Mouse (Mus musculus) lung, postnatal 10 days (tissue): Measurements from ENCODE around the gene 9230102O04Rik.

Experiments used
- DNase-seq: peaks from one replicate; pipeline ENCODE4 v3.0.0; 2021

The 9230102O04Rik gene

DNA sequence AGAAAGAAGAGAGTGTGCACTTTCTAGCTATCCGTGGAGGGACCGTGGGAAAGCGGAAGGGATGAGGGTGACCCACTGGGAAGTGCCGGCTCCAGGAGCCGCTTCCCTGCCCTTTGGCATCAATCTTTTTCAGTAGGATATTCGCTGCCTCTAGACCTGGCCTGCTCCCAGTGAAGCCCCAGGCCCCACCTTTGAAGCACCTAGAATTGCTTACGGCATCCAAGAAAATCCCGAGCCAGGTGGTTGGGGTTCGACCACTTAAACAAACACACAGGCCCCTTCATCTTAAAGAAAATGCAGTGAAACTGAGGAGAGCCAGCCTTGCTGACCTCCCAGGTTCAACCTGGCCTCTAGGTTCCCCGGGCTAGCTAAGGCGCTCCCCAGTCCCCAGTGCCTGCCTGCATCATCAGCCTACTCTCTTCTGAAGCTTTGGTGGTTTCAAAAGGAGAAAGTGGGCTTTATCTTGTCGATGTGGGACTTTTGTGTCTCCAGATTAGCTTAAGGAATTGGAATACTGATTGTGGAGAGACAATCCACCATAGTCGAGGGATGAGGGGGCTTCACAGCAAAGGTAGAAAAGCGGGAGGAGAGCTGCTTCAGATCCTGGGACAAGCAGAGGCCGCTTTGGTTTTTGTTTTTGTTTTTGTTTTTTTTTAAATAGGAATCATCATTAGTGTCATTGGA is 4.7 kb downstream of the 9230102O04Rik start:
- no peak for DNase-seq

DNA sequence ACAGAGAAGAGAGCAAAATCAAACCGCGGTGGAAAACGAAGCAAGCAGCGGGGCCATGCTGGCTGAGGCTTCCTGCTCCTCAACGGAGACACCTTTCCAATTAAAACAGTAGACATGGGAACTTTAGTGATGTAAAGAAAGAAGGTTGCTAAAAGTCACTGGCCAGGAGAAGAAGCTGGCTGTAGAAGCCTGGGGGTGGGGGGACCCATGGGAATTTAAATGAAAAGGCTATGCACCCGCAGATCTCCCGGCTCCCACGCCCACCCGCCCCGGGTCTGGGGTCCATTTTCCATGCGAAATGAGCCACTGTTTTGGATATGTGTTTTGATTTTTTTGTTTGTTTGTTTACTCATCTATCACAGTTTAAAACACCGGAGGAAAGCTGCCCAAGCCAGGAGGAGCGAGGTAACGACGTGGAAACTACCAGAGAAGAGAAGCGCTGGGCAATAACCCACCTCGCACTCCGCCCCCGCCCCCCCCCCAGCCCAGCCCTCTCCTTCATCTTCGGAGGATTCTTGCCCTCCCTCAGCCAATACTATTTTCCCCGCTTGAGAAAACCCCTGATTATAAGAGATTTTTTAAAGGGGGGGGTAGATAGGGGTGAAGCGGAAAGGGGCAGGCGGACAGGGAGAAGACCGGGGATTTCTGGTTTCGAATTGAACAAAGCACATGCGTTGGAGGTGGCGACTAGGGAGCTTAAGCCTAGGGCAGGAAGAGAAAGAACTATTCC is 5.4 kb downstream of the 9230102O04Rik start:
- no peak for DNase-seq

DNA sequence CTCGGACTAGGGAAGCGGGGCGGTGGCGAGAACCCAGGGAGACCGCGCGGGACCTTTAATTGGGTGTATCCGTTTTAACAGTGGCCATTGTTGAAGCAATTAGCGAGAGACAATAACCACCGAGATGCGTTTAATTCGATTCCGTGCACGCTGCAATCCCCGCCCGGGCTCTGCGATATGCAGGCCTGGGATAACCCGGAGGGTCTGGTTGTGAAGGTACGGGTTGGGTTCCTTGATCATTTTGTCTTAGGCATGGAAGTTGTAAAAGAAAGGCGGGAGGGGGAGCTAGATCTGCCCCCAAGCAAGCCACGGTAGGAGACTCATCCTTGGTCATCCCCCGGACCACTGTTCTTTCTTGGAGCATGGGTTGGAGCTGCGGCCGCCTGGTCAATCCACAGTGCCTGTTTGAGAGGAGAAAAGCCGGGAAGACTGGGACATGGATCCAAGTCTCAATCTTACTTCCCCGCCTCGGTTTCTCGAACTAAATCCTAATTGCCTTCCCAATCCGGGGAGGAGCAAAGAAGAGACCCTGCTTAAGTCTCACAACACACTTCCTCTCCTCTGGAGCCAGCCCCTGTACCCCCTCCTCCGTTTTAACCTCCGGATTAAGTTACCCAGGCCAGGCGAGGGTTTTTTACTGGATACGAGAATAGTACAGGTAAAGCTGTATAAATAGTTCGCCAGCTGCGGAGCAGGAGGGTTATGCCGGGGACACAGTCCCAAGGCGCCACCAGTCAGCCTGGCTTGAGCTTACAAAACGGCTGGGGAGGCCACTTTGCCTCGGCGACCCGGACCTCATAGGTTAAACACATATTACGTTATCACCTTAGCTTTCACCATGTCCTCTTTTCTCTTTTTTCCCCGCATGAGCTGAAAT is 6.2 kb downstream of the 9230102O04Rik start:
- DNase-seq: peak; percentile 14

DNA sequence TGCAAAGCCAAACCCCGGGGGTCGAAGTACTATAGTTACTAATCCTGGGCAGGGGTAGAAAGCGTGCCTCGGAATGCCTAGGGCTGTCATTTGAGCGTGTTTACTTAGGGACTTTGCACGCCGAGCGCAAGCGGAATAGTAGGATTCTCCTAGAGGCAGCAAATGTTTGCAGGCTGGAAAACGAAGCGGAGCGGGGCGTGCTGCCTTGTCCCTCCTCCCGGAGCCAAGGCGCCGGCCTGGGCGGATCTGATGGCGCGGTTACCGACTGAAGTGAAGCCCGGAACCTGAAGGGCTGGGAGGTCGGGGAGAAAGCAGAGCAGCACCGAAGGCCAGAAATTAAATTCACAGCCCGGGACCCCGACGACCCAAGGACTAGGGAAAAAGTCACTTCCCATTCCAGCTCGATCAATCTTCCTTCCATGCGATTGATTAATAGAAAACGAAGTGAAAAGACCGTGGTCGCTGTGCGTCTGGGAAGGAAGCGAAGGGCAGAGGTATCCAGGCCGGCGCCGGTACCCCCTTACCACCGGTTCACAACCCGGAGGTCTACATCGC is 6.9 kb downstream of the 9230102O04Rik start:
- DNase-seq: peak; percentile 52

DNA sequence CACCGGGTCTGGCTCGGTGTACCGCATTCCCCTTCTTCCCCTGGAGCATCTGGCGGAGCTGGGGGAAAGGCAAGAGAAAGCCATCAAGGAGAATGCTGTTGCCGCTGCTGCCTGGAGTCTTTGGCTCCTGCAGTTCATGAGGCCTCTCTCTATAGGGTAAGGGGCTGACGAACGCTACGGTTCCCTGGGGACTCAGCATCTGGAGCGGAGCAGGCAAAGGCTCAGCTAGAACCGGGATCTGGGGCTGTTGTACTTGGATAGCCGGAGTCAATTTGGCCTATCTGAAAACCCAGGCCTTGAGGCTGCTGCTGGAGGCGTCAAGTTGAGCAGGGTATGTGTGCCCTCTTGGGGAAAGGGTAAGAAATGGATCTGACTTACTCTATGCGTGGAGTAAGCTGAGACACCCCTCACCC is 7.7 kb downstream of the 9230102O04Rik start:
- no peak for DNase-seq

DNA sequence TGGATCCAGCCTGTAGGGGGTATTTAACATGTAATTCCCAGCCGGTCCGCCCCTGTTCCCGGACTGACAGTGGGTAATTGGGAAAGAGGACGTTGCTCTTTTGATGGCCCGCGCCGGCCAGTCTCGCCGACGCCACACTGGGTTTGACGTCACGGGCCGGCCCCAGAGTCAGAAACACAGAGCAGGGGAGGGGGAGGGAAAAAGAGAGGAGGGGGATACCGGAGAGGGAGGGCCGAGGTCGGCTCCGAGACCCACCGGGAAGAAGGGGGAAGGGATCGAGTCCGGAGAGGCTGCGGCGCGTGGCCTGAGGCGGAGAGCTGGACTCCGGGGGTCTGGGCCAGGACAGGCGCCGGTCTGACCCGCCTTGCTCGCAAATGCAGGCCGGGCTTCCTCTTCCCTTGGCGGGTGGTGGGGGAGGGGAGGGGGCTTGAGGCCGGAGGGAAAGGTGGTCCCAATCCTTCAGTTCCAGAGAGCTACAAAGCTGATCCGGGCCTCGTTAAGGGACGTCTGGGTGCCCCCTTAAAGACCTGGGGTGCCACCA is 8.2 kb downstream of the 9230102O04Rik start, which contains the start of gene 4930412O13Rik:
Gene 4930412O13Rik (plus strand): TSS at position 202 of the 541 bp plus-strand sequence.
- peak; percentile 29 for DNase-seq

DNA sequence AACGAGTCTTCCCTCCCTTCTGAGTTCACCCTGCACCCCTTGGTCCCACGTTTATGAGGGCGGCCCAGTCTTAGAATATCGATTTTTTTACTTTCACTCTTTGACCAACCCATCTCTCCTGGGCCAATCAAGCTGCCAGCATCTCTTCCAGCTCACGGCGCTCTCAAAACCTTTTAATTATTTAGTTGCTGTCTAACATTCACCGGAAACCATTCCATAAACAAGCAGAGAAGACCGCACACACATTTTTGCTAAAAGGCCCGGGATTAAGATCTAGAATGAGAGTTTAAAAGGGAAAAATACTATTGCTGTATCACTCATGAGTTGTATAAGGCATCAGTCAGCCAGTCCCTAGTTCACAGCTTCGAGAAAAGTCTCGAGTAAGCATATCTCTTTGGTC is 9.1 kb downstream of the 9230102O04Rik start:
- DNase-seq: no peak

DNA sequence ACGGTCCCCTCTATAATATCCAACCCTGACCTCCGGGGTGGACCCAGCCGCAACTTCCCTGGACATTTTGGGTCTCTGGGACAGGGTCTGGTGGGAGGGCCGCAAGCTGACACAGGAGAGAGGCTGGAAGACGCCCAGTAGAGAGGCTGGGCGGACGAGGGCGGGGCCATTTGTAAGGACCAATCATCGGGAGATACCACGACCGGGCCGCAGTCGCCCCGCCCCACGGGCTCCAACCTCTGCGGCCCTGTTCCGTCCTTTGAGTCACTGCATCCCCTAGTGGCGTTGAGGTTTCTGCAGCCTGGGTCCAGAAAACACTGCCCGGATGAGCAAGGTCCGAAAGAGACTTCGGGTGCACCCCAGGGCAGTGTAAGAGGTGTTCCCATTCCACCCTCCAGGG is 9.8 kb downstream of the 9230102O04Rik start:
- DNase-seq: peak; percentile 97

DNA sequence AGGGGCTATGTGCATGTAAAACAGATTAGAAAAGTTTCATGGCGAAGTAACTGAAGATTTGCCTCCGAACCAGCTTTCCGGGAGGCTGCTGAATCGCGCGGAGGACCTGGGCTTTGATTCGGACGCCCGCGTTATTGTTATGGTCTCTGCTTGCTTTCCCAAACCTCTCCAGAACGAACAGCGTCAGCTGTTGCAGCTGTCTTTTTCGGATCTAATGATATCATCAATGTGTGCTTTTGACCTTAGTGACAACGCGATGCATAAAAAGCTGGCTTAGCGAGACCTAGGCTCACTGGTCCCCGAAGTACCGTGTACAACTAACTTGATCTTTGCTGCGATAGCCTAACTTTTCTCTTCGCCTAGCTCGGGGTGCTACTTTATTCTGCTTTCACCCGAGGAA is 10.2 kb downstream of the 9230102O04Rik start:
- peak; percentile 37 for DNase-seq

DNA sequence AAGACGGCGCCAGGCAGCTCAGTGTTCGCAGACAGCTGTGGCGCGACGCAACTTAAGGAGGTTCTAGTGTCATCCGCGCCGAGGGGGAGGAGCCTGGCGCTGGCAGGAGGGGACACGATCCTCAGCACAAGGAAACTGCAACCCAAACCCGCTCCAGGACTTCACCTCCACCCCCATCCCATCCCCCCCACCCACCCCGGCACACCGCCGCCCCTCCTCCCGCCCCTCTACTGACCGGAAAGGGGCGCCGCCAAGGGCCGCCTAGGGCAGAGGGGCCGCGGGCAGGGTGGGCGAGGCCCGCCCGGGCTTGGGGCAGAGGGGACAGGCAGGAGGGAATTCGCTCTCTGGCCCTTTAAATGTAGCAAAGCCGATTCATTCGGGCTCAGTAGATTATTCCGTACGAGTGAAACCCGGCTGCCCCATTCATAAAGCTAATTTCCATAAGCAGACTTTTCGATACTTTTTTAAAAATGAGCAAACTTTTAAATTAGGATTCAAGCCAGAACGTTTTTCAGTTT is 10.7 kb downstream of the 9230102O04Rik start:
- peak; percentile 74 for DNase-seq

DNA sequence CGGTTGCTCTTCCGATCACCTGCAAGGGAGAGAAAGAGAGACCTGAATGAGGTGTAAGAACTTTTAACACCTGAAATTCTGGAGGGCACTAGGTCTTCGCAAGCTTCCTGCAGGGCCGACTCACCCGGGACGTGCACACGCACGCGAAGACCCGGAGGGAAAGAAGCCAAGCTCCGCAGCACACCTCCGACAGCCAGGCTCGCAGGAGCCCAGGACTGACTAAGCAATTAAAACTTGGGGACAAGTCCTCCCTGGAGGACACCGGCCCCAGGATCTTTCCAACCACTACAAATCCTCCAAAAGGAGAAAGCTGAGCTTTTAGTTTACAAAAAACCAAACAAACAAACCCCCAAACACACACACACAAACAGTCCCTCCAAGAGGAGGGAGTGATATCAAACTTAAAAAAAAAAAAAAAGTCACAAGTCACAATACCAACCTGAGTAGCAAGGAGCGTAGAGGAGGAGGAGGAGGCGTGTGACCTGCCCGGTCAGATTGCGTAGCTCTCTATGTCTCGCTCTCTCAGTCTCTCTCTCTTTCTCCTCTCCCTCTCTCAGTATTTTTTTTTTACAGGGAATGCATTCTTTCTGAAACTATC is 11.3 kb downstream of the 9230102O04Rik start:
- no peak for DNase-seq

DNA sequence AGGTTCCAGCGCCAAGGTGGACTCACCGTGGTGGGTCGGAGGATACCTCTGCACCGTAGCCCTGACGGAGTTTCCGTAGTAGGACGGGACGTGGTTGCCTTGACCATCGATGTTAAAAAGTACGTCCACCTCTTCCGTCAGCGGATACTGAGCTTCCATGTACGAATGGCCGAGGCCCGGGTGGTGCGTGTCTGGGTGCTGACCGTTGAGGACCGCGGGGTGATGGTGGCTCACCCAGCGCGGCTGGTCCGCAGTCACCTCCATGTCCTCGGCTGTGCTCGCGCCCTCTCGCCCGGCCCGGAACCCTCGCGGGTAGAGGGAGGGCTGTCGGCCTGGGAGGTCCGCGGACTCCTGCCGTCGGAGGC is 12.0 kb downstream of the 9230102O04Rik start:
- DNase-seq: peak; percentile 28

DNA sequence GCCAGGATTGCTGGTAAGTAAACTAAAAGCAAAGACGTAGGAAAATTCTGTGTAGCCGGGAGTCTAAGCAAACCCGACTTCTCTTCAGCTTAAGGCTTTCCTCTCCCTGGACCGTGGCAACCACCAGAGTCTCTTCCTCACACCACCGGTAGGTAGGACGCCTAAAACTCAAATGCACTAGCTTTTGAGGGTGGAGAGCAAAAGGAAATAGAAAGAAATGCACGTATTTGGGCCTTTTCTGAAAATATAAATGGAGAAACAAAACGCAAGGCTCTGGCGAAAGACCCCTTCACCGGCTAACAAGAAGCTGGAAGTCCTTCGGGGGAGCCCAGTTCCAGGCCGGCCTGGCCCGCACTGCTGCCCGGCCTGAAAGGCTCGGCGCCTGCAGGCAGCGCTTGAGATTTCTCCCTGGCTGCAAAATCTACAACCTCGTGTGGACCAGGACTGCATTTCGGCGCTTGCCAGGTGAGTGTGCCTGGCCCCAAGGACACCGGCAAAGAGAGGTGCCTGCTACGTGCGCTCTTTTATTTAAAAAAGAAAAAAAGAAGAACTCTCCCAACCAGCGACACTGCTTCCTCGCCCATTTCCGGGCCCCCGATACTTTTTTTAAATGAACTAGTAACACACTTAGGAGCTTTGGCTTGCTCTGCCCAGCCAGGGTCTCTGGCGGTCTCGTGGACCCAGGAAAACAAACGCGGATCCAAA is 12.6 kb downstream of the 9230102O04Rik start:
- DNase-seq: no peak

DNA sequence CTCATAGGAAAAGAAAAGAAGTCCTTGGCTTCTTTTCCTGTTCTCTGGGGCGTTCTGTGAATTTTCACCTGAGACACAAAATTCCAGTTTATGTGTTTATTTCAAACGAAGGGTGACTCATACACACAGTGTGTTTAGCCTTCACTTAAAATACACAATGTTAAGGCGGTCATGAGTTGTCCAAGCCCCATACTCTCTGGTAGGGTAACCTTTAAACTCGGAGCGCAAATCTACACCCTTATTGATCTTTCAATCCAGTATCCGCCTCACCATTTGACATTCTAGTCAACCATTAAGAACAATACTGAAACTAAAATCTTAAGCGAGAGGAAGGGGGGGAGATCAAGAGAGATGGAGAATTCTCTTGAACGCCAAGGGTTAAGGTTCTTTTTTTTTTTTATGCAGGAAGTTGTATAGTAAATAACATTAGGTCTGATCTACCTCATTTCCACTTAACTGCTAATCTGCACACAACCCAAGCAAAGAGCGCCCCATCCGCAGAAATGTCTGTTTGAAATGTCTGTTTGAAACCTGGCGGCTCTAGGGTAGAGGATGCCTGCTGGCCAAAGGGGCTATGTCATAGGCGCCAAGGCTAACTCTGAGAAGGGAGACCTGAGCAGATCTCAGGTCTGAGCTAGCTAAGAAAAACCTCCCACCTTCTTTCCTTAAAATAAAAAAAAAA is 13.5 kb downstream of the 9230102O04Rik start:
- DNase-seq: no peak

DNA sequence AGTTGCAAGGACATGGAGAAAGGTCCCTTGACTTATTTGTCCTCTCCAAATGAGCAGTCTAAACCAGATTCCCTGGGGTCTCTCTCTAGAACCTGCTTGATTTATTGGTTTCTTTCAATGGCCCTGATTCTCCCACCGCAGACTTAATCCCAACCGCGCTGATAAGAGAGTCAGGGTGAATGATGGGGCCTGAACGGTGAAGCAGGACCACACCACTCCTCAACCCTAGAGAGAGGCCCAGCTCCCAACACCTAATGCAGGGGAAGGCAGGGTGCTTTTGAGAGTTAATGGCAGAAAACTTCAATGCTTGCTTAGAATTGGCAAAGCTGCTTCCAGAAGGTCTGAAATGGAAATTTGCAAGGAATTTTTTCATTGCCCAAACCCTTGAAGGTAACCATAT is 14.1 kb downstream of the 9230102O04Rik start:
- no peak for DNase-seq

DNA sequence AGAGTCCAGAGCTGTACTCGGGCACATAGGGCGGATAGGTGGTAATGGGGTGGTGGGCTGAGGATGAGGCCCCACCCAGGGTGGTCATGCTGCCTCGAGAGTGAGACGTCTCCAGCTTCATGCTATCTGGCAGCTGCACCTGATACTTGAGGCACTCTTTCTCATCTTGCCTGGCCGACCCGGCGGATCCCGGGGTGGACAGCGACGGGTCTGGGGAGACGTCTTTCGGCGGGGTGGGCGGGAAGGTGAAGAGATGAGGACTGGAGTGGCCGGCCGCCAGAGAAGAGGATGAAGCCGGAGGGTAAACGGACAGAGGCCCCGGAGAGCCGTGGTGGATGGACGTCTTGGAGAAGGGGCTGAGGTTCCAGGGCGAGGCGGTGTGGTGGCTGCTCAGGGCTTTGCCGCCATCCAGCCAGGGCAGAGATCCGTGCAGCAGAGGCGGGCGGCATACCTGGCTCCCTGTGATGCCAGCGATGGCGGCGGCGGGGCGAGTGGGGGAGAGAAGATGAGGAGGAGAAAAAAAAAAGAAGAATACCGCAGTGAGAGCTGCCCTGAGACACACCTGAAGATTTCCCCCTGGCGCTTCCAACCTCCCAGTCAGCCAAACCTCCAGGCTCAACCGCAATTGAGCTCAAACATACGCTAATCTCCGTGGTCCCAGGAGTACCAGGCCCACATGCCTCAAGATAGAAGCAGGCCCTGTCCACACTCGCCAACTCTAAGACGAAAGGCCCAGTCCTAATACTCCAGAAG is 14.7 kb downstream of the 9230102O04Rik start:
- DNase-seq: no peak

DNA sequence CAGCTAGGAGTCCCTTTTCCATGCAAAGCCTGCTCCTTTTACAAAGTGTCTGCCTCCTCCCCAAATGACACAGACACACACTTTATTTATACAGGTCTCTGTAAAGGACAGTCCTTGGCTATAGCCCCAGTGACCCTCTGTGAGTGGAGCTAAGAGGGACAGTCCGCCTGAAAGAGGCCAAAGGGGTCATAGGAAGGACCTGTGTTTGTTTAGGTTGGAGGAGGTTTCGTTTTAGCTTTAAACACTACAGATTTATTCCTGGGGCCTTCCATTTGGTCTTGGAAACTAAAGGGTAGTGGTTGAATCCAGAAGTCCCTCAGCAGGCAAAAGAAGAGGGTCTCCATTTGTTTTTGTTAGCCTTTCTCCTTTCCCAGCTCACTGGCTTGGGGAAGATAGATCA is 15.6 kb downstream of the 9230102O04Rik start:
- no peak for DNase-seq

DNA sequence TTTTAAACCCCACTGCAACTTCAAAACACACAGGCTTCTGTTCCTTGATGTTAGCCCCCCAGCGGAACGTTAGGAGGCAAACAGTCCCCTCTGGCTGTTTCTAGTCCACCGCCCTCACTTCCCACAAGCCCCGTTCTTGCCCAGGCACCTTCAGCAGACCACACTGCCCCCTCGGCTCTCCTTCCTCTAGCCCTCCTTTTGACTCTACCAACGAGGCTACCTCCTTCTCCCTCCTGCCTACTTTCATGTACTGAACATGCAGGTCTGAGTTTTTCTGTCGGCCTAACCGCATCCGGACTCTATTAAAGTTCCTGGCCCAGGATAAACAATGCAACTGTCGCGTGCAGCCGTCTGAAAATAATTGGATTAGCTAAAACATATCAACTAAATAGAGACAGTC is 16.7 kb downstream of the 9230102O04Rik start:
- DNase-seq: no peak

DNA sequence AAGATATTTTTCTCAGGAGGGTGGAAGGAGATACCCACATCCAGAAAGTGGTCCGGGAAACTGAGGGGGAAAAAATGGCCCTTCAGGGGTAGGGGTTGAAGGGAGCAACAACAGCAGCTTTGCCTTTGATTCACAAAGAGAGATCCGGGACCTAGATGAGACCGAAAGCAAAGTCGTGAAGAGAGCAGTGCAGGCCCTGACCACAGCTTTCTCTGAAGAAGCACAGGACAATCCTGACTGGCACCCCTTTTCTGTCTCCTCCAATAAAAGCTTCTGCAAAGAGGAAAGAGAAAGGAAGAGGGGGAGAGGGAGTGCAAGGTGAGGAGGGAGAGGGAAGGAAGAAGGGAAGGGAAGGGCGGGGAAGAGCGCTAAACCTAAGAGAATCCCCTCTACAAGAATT is 17.5 kb downstream of the 9230102O04Rik start:
- DNase-seq: no peak

DNA sequence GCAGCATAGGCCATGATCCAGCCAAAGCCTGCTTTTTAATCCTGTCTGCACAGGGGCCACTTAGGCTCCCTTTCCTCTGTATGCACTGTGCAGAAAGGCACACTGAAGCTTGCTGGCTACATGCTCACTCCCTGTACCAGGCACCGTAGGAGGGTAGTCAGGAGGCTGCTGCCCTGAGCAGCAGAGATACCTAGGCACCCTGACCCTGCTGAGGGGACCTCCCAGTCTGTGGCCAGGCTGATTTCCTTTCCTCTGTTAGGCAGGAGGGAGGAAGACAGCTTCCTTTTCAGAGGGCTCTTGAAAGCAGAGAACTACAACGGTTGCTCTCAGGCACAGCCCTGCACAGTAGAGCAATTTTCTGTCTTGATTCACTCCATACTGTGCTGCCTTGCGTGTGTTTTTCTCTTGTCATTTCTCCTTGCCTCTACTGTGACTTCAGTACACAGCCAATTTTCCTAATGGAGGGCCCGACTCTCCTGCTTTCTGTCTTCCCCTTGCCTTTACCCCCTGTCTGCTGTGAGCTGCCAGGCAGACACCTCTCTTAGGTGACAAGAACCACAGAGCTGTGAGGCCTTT is 18.1 kb downstream of the 9230102O04Rik start:
- DNase-seq: no peak
